Mouse (Mus musculus) left cerebral cortex, adult 8-10 months (tissue): Measurements from ENCODE around the gene Cerkl. TPM values are rescaled to one million over a fixed set of nuclear protein-coding genes. Genes with fewer than 3 reads are reported as not detected.

Experiments used
- DNase-seq, 2 experiments: peaks; one replicate each; pipeline ENCODE4 v3.0.0; 2022; ENCODE audit warnings: low spot score in 2 of 2
- total RNA-seq, 4 experiments: library from RNA; stranded (reverse); gene quantifications; 2 replicates each; pipeline ENCODE4 v1.2.4; 2022

Cerkl gene
- 1 to 10 TPM; 2.5 to 7.1 (median 4.8) TPM for total RNA-seq

DNA sequence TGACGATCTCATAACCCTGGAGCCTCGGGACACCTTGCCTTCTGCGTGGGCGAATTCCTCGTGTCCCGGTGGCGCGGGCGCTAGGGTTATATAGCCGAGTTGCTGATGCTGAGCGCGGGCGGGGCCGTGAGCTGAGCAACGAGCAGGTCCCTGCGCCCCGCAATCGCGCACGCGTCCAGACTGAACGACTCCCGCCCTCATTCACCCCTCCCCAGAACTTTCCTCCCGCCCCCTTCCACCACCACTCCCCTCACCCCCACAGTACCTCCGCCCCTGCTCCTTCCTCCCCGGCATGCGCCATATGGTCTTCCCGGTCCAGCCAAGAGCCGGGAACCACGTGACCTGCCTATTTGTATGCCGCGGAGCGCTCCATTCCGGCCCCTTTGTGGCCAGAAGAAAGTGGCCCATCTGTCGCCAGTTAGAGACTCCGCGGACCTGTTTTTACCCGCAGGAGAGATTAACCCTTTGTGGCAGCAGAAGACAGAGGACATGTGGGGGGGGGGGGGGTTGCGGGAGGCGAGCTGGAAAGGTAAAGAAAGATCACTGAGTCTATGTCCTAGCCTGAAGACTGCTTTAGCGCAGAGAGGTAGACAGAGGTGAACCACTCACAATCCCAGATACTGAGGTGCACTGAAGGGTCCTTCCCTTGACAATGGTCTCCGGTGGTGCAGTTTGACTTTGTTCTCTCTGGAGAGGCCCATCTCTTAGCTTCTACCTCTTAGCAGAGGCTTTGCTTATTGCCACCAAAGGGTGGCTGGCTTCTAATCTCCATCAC is at the start of gene Cerkl, which contains the start of gene Neurod1:
Gene Cerkl (minus strand): TSS at position 211 of the 775 bp plus-strand sequence.
Gene Neurod1 (minus strand): TSS at position 177 of the 775 bp plus-strand sequence.
- peak in 1 of 2 experiments; percentile 66 for DNase-seq

DNA sequence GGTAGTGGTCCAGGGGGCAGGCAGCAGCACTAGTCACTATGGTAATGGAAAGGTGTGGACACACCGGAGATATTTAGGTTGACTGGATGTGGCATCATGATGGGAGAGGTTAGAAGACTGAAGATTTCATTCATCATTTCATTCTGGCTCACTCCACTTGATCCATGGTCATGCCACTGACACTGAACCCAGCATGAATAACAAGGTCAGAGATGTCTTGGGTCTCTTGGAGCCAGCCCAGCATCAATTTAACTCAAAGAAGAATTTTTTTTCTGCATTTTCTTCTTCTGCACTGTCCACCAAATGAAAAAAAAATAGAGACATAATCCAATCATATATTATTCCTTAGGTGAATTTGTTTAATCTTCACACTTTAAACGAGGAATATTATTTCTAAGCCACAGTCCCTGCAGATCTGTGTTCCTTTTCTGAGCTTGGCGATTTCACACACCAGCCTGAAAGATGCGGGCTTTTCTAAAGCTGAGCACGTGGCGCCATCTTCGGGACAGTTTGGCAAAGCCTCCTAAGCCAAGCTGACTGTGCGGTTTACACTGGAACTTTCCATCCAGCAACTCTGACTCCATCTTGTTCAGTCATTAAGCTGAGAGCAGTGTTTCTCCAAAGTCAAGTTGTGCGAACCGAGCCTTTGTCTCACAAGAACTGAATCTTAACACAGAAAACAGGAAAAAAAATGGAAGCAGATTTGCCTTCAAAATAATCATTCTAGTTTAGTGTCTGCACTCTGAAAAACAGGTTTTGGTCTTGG is 42.6 kb upstream of the Cerkl start:
- DNase-seq = peak; percentile 36 to 60

DNA sequence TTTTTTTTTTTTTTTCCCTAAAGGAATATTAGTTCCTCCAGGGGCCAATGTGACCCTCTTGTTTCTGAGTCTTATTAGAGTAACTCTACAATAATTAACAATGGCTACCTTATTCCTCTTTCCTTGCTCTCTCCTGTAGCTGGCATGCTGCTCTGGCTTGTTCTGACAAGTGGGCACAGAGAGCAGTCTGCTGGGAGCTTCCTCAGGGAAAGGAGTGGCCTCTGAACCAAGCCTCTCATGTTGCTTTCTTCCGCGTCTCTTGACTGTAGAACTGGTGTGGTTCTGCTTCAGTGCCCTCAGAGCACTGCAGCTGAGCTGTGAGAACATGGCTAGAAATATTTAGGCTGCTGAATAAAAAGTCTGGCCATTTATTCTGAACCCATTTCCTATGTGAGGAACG is 28.5 kb upstream of the Cerkl start:
- DNase-seq = no peak

DNA sequence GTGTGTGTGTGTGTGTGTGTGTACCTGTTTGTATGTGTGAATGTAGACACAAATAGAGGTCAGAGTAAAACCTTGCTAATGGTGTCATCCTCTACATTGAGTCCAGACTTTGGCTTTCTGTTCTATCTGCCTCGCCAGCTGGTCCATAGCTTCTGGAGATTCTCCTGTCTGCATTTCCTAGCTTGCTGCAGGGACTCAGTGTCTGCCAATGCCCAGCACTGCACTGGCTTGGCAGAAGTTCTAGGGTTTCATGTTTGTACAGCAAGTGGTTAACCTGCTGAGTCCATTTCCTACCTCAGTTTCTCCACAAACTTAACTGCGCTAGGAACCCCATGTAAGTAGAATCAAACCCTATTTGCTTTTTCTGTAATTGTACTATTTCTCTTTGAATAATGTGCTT is 25.9 kb upstream of the Cerkl start:
- no peak for DNase-seq

DNA sequence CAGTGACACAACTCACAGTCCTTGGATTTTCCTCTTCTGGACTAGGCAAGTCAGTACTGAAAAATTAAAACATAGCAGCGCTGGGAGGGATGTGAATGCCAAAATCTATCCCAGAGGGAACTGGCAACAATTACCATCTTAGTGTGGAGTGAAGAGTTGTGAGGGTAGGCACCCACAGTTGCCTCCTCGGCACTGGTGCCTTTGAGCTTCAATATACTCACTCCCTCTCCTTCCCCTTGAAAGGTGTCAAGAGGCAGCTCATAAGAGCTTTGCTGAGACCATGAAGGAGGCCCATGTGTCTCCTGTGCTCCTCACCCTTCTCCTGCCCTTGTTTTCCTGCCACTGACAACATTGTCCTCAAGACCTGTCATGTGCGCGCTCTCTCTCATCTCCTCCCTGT is 5.8 kb upstream of the Cerkl start:
- DNase-seq = no peak

DNA sequence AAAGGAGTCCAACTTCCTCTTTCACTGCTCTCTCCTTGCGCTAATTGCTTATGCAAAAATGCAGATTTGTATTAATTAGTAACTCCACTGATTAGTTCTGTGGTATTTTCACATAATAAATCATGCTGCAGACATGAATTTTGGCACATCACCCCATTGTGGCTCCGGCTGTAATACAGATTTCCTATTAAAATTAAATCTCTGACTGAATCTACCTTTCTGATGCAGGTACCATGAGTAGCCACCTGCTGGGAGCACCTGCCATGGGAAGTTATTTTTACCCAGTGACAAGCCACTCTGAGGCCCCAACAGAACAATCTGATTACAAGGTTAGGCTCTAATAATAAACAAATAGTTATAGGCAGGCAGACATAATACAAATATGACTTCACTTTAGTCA is 5.3 kb upstream of the Cerkl start:
- DNase-seq = no peak

DNA sequence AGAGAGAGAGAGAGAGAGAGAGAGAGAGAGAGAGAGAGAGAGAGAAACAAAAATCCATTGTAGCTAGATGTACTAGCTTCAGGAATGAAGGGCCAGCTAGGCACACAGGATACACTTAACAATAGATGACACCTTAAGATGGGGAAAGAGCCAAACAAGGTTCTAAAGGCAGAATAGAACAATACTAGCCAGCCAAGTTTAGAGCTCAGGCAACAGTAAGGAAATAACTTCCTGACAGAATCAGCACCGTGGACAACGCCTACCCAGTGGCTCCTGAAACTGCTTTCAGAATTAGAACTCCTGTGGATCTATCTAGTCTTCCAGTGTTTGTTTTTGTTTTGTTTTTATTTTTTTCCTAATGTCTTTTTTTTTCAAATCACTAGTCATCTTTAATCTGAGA is 4.0 kb upstream of the Cerkl start:
- no peak for DNase-seq

DNA sequence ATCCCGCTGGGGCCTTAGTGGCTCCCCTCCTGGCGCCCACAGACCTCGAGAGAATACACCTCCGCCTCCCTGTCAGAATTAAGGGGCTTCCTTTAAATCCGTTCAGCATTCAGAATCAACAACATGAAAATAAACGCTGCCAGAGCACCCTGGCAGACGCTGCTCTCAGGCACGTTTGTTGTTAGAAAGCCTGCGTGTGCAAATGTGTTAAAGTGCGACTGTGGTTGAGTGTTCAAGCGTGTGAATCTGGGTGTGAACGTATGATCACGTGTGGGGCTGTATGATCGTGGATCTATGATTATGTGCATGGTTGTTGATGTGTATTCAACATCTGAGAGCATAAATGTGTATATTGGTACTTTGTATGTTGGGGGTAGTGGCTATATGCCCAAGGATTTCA is 3.5 kb upstream of the Cerkl start:
- DNase-seq = no peak

DNA sequence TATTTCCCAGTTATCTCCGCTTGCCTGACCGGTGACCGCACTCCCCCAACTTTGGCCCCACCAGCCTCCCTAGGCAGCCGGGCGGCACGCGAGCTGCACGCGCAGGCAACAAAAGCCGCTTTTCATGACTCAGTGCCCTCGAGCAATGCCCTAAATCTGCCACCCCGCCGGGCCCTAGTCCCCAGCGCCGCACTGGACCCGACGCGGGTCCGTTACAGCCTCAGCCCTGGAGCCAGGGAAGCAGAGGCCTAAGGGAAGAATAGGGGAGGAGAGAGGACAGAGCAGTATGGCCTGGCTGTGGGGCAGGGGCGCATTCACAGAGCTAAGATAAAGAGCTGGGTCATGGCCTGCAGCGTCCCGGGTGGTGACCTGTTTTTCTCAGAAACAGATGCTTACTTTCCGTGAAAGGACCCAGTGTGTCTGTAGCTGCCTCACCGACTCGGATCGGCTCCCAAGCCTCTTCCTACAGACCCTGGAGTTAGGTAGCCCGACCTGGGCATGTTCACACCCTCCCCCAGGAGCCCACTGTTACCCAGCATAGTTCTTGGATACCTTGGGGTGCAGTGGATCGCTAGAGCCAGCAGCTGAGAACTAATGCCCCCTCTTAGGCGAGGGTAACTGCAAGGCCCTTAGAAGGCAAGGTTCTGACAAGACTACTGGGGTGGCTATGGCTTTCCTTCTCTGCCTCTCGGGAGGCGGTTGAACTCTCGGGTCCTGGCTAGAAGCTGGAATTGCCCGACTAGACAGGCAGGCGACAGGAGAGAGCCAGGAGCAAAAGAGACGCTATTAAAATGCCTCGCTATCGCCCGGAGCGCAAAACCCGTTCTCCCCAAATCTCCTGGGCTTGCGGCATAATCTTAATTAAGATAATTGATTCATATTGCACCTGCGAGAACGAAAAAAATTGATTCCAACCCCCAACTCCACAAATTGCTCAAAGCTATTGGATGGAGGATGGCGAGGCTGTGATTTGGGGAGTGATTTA is 2.8 kb upstream of the Cerkl start:
- no peak for DNase-seq

DNA sequence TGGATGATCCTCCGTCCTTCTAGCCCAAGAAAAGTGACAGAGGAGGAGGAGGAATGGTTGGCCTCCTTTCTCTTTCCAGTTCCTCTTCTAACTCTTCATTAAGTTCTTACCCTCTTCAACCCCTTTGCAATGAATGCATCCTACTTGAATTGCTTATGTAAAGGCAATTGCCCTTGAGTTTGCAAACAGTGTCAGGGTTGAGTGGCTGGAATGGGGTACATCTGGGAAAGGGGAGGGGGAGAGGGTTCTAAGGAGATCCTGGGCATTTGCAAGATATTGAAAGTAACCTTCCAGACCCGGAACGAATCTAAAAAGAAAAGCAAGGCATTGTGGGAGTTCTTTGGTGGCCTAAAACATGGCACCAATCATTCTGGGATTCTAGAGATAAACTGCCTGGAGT is 1.3 kb upstream of the Cerkl start:
- DNase-seq = no peak

DNA sequence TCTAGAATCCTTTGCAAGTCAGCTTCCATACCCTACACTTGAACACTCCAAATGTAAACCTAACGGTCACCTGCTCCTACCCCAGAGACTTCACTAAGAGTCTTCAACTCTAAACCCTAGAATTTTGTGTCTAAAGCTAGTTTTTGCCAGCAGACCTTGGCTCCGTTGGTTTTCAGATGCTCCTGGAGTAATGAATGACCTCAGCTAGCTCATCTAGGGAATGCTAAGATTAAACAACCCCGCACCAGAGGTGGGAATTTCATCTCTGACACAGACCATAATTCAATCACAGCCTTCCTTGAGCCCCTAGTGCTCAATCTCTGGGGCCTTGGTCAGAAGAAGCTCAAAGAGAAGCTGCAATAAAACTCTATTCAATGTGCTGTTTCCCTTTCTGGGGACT is 849 bp upstream of the Cerkl start:
- DNase-seq = no peak

DNA sequence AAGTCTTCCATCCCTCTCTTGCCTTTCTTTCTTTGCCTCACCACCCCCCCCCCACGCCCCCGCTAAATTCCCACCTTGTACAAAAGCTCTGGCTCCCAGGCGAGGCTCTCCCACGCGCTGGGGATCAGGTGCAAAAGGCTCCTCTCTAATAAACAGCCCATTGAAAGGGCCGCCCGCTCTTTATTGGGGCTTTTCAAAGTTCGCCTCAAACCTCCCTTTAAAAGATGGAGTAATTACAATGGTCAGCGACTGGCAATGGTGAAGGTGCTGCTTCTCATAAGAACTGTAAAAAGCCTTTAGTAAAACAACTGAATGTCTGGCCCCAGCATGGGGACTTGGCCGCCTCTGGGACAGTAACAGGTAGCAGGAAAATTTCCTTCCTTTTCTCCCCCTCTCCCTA is 939 bp downstream of the Cerkl start:
- no peak for DNase-seq

DNA sequence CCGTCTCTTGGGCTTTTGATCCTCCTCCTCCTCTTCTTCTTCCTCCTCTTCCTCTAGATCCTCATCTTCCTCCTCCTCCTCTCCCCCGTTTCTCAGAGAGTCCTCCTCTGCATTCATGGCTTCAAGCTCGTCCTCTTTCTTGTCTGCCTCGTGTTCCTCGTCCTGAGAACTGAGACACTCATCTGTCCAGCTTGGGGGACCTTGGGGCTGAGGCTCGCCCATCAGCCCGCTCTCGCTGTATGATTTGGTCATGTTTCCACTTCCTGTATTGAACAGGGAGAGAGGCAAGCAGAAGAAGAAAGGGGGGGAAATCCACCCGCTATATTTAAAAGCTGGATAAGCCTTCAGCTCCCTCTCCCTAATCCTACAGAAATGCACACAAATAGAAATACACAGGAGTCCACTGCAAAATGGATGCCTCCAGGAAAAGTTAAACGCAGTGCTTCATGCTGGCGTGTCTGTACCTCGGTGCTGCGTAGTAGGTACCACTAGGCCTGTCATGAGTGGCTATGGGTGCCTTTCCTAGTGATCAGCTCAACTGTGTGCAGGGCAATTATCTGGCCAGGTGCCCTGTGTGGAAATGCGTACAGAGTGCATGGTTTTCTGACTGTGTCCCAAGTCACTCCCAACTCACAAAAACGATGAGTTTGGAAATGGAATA is 1.7 kb downstream of the Cerkl start:
- no peak for DNase-seq

DNA sequence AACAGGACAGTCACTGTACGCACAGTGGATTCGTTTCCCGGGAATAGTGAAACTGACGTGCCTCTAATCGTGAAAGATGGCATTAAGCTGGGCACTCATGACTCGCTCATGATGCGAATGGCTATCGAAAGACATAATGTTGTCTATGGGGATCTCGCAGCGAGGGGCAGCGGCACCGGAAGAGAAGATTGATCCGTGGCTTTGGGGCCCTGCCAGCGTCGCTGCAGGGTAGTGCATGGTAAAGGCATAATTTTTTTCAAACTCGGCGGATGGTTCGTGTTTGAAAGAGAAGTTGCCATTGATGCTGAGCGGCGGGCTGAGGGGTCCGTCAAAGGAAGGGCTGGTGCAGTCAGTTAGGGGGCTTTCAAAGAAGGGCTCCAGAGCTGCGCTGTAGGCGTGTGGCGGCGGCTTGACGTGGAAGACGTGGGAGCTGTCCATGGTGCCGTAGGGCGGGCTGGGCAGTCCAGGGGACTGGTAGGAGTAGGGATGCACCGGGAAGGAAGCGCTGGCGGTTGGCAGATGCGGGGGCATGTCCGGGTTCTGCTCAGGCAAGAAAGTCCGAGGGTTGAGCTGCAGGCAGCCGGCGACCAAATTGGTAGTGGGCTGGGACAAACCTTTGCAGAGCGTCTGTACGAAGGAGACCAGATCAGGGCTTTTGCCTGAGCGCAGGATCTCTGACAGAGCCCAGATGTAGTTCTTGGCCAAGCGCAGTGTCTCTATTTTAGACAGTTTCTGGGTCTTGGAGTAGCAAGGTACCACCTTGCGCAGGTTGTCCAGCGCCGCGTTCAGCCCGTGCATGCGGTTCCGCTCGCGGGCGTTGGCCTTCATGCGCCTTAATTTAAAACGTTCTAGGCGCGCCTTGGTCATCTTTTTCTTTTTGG is 2.4 kb downstream of the Cerkl start:
- peak; percentile 39 to 54 for DNase-seq

DNA sequence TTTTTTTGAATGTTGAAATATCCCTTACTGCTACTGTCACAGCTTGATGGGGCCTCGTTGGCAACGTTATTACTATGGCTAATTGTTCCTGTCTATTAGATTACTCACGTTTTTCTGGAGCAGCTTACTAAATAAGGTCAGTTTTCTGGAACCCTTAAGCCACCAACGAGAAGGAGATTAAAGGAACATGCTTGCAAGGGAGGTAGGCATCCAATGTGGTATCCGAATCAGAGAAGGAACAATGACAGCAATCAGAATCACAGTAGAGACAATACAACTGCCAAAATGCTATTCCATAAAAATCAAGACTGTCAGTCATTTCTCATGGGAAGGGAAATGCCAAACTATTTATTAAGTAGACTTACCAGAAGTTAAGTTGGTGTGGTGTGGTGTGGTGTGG is 5.1 kb downstream of the Cerkl start:
- no peak for DNase-seq

DNA sequence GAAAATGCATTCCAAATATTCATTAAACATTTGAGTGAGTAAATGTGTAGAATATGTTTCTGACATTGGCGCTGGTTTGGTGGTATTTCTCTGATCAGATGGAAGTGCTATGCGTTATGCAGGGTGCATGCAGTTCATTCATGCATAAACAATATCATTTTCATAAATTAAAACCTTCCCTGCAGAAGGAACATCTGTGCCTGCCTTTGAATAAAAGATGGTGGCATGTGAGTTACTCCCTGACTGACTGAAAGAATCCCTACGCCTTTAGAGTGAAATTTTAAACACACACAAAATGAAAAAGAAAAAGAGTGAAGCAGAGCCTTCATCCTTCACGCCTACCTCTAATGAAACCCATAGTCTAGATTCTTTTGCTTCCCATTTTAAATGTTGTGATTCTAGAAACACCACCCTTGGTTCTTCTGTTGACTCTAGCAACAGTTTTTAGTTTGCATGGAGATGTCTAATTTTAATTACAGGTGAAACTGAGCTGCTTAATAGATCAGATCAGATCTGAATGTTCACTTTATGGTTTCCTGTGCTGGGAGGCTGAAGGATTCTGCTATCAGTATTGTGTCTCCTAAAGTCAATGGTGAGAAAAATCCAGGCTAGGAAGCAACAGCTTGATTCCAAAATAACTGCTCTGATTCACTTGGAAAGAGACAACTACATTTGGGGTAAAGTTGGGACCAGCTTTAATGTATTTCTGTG is 5.7 kb downstream of the Cerkl start:
- DNase-seq = no peak

DNA sequence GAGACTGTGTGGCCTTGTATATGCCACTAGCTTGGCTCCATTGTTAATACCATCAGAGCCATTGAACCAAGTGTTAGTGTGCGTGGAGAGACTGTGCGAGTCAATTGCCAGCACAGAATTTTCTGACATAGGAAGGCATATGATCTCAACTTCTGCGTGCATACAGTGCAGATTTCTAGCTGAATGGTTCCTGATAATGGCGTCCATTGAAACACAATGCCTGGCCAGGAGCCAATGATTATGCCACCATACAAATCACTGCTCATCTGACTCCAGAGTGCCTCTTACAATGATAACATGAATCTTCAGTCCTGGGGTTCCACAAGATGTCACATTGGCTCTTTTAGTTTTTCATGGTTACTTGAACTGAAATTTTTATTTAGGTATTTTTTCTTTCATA is 7.2 kb downstream of the Cerkl start:
- no peak for DNase-seq

DNA sequence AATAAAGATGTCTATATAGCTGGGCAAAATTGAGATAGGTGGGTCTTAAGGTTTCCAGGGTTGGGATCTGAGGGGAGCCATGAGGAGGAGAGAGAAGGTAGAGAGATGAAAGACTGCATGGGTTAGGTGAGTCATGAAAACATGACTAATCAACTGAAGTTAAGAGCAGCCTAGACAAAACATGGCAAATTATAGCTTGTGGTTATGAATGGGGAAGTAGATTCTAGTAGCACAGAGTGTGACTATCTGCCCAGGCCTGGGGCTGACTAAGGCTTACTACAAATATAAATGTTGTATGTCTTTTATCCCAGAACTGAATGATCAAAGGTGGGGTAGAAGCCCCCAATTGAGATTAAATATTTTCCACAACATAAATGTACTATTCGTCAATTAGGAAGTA is 9.4 kb downstream of the Cerkl start:
- DNase-seq = no peak

DNA sequence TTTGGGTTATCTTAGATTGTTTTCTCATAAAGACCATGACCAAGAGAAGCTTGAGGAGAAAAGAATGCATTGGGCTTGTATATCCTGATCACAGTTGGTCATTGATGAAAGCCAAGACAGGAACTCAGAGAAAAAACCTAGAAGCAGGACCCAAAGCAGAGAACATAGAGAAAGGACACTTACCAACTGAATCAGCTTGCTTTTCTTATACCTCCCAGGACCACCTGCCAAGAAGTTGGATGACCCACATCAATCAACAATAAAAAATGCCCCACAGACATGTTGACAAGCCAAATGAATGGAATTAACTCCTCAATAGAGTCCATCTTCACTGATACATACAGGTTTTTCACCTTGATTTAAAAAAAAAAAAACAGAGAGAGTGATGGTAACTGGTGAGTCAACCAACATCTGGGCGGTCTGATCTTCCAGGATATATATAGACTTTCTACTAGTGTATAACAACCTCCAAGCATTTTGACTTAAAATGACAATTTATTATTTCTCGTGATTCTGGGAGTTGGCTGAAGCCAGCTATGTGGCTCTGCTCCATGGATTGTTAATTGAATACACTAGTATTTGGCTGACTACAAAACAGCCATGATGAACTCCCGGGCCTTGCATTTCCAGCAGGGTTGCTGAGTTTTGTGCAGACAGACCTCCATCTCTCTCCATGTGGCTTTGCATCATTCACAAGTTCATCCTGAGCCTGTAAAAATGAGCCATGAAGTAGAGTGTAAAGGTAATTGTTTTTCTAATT is 12.5 kb downstream of the Cerkl start:
- DNase-seq = no peak
